Mouse (Mus musculus) embryonic stem cell, embryonic (primary cell): Measurements from ENCODE around the gene Aqp2.

Source experiments
- CTCF ChIA-PET, 4 experiments: fragments of 300-600 bp in 2 of 4; fragments of 350-600 bp in 2 of 4; sonication (Branson Sonifier 250); formaldehyde crosslinking; loops; one replicate each; lab custom pipeline; 2022; ENCODE audit warnings: inconsistent platforms in 2 of 4; lab: Charles Lee
- POLR2A ChIA-PET, 4 experiments: fragments of 300-600 bp in 2 of 4; fragments of 350-600 bp in 2 of 4; sonication (Branson Sonifier 250); formaldehyde crosslinking; loops; one replicate each; lab custom pipeline; 2022; ENCODE audit warnings: antibody characterized with exemption in 4 of 4, inconsistent platforms in 1 of 4; lab: Charles Lee

The Aqp2 gene

DNA sequence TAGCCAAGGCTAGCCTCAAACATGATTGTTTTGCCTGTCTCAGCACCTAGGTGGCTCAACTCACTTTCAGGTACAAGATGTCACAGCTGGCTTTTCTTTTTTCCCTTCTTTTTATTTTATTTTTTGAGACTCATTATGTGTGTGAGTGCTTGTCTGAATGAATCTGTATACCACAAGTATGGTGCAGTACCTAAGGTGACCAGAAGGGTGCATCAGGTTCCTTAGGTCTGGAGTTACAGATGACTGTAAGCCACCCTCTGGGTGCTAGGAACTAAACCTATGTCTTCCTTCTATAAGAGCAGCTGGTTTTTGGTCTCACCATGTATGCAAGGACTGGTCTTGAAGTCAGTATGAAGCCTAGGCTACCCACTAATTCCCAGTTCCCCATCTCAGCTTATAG, 52.8 kb downstream of the Aqp2 start:
- ChIA-PET CTCF (interaction anchor here (0.6 to 2.1 kb wide), 23 partner anchors 8 to 1851 kb away, joined by 3 to 7 read pairs (median 3); partner anchors contain the start of gene Racgap1 (in 1 of the 4)), POLR2A (interaction anchor here in 3 of 4 experiments (0.7 to 1.8 kb wide), 10 partner anchors 11 to 140 kb away, joined by 3 to 7 read pairs (median 4); partner anchors contain the start of gene Racgap1 (in 1 of the 3))
